Mouse (Mus musculus) CH12.LX (cell line): ENCODE results near the gene Shmt1.

Experiments
- CTCF ChIP-seq, 2 experiments: IDR thresholded peaks in 1 of 2; conservative IDR thresholded peaks in 1 of 2; 2 replicates each; pipeline ENCODE4 v1.5.1; 2011 to 2012; ENCODE audit warnings: low read depth in 2 of 2, low read length in 2 of 2, improper control_type of control experiment in 1 of 2, inconsistent platforms in 1 of 2, mild to moderate bottlenecking in 1 of 2, moderate library complexity in 1 of 2
- ELF1 ChIP-seq: IDR thresholded peaks from 2 replicates; pipeline ENCODE4 v1.6.1; 2014; ENCODE audit warnings: low read depth, mild to moderate bottlenecking, inconsistent platforms, low read length, improper control_type of control experiment
- EP300 ChIP-seq: IDR thresholded peaks from 2 replicates; pipeline ENCODE4 v1.6.1; 2011; ENCODE audit warnings: low read length, improper control_type of control experiment
- HCFC1 ChIP-seq: IDR thresholded peaks from 2 replicates; pipeline ENCODE4 v1.6.1; 2012; ENCODE audit warnings: low read depth, mild to moderate bottlenecking, inconsistent platforms, low read length, improper control_type of control experiment
- KAT2A ChIP-seq: IDR thresholded peaks from 2 replicates; pipeline ENCODE4 v1.6.1; 2012; ENCODE audit warnings: low read length, improper control_type of control experiment, inconsistent platforms; ENCODE audit not compliant: insufficient replicate concordance
- MAFK ChIP-seq: IDR thresholded peaks from 2 replicates; pipeline ENCODE4 v1.6.1; 2011; ENCODE audit warnings: low read length, improper control_type of control experiment; ENCODE audit not compliant: insufficient replicate concordance
- POLR2A ChIP-seq: IDR thresholded peaks from 2 replicates; pipeline ENCODE4 v1.6.1; 2011; ENCODE audit warnings: low read depth, mild to moderate bottlenecking, improper control_type of control experiment, low read length
- POLR2AphosphoS2 ChIP-seq: IDR thresholded peaks from 2 replicates; pipeline ENCODE4 v1.6.1; 2011; ENCODE audit warnings: low read depth, low read length, improper control_type of control experiment
- RCOR1 ChIP-seq: conservative IDR thresholded peaks from 2 replicates; pipeline ENCODE4 v1.6.1; 2012; ENCODE audit warnings: low read depth, mild to moderate bottlenecking, inconsistent platforms, low read length, improper control_type of control experiment

DNA sequence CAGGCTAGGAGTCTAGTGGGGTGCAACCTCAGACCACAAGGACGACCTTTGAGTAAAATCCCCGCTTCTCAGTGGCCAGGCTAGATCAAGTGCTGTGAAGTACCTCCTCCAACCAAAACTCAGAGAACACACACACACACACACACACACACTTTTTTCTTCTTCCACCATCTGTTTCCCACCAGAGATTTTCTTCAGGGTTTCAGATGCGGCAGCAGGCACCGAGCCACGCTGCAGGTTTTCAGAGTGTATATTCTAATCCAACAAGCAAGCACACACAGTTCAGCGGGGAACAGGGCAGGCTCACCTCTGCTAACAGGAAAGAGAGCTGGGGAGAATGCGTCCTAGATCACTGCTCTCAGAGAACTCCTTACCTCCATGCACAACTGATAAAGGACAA is 55.9 kb downstream of the Shmt1 start:
- TF ChIP-seq ELF1 (no peak), POLR2AphosphoS2 (no peak), EP300 (no peak), MAFK (no peak), KAT2A (no peak), HCFC1 (no peak), RCOR1 (no peak), CTCF (conservative IDR thresholded peaks at IDR 0.05 in 1 of 2, IDR thresholded peaks at IDR 0.05 in 1 of 2; ENCODE audit: low read depth in 2 of 2, low read length in 2 of 2) (no peak), POLR2A (no peak)
